10 mouse cellular contexts compared by ENCODE assay signal in the genomic region with DNA sequence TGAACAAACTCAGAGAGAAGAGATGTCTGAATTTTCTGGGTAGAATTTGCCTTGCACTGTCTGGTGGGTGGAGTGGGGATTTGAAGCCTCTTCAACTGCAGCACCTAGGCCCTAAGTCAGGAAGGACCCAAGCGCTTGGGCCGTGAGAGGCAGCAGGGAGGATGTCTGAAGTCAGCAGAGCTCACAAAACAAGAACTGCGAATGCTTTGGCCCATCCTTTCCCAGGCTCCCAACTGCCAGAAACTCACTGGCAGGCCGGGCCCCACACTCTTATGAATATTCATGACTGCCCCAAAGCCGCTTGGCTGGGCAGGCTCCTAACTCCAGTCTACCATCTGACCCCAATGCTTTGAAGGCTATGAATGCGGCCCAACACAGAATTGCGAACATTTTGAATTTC.
A peak's percentile ranks its signal among the peaks of the same experiment; 100 is the strongest.
DNase-seq lines count a peak whose midpoint lies in the region.
"Had no signal": no experiment of that assay in that cellular context is flagged by ENCODE, and none has a peak within 500 bp of the region (broad histone marks: within the 10 kb centered on the region; RNA-seq: fewer than 3 reads in every experiment).

No protein-coding gene starts in this region.

- DNase-seq in cerebellum, adult 9-10 months = peak; percentile 20
- no peak for DNase-seq in cerebellum, adult 9-11 months
- DNase-seq in right cerebral cortex, postnatal 4 days = peak; percentile 20
- no peak for DNase-seq in right cerebral cortex, postnatal 25 days
- DNase-seq in mesoderm, embryonic 11.5 days (ENCODE audit: low read depth, low spot score) = peak; percentile 9
- DNase-seq in testis, postnatal 14 days (ENCODE audit: low spot score) = peak; percentile 9
- no peak for DNase-seq in Muller cell, postnatal 12 days (ENCODE audit: inconsistent ontology term)
- DNase-seq in heart, adult 9 months (ENCODE audit: low spot score in 2 of 2) = no peak
- DNase-seq: gastrocnemius, postnatal 36 days; lung, adult 18-20 months had no signal

Comparison
In these comparisons a context has a peak if more than half of its experiments do, and no peak if none do; other contexts are left out.
1. DNase-seq: peak in cerebellum, adult 9-10 months (single experiment), right cerebral cortex, postnatal 4 days (single experiment), mesoderm, embryonic 11.5 days (single experiment) and testis, postnatal 14 days (single experiment); none in cerebellum, adult 9-11 months (single experiment), right cerebral cortex, postnatal 25 days (single experiment), Muller cell, postnatal 12 days (single experiment) and heart, adult 9 months (0 of 2).